Mouse (Mus musculus): ENCODE data around the gene Clk4. TPM values are rescaled to one million over a fixed set of nuclear protein-coding genes. Genes with fewer than 3 reads are reported as not detected.

Clk4 gene
- 239 TPM for polyA plus RNA-seq (2014; fragmentation: Illumina TruSeq; extraction: RNeasy Lipid Tissue Mini Kit (QIAGEN cat#74804); ENCODE audit: low read depth, low replicate concordance)

GRCm38 (mm10) chr11:51261680-51262219 lies at the start of gene Clk4:
Gene Clk4 (plus strand): TSS chr11:51261730.

DNA sequence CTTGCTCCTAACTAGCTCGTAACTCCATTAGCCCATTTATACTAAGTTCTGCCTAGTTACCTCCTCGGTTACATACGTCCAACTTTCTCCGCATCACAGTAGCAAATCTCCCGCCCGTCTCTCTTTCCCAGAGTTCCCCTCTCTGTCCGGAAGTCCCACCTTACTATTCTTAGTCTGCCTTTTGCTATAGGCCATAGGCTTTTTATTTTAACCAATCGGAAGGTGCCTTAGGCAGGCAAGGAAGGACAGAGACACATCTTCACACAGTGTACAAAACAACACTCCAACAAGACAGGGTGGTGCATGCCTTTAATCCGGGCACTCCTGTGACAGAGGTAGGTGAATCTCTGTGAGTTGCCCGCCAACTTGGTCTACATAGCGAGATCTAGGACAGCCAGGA lies 41.2 kb upstream of the Clk4 start, which contains the start of gene Gm12569:
Gene Gm12569, plus strand, starts transcription at position 166 of the 400 bp plus-strand sequence.

DNA sequence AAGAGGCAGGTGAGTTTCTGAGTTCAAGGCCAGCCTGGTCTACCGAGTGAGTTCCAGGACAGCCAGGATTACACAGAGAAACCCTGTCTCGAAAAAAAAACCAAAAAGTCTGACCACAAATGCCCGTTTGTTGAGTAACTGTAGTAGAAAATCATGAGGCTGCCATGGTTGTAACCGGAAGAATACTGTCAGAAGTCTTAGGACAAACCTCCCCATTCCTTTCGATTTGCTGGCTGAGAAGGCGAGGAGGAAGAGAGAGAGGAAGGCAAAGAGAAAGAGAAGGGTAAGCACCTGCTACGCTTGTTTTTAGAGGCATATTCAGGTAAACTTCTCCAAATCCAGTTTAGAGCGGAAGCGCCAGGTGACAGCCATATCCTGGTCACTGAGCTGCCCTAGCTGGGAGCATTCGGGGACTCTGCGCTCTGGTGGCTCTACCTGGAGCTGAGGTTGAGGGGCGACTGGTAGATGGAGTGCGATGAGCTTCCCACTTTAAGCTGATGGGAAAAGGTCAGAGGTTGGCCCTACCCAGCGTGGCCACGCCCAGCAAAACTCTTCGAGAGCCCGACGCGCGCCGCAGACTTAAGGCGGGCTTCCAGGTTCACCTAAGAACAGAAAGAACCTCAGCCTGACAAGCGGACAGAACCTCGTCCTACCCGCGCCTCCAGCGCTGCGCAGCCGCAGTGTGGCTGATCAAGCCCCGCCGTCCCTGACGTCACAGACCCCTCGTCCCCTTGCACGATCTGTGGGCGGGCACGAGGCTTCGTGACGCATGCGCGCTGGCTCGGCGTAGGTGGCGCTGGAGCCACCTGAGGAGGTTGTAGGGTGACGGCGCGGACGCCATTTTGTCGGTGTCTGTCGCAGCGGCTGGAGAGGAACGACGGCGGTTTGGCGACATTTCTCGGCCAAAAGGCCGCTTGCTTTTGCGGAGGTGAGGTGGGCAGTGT lies 1.1 kb downstream of the Clk4 start, which contains the start of gene BC049762:
Gene BC049762, minus strand, starts transcription at position 705 of the 944 bp plus-strand sequence.

GRCm38 (mm10) chr11:51289564-51290041 lies 28.1 kb downstream of the Clk4 start, which contains the start of gene Col23a1:
Gene Col23a1 (plus strand): TSS chr11:51289920.

Other genes with a start within 250 kb of the Clk4 start
- not detected for gene Olfr54, start 247.5 kb upstream of the Clk4 start, polyA plus RNA-seq (2014; fragmentation: Illumina TruSeq; extraction: RNeasy Lipid Tissue Mini Kit (QIAGEN cat#74804); ENCODE audit: low read depth, low replicate concordance)
- not detected for gene Olfr1375, start 213.6 kb upstream of the Clk4 start, polyA plus RNA-seq (2014; fragmentation: Illumina TruSeq; extraction: RNeasy Lipid Tissue Mini Kit (QIAGEN cat#74804); ENCODE audit: low read depth, low replicate concordance)
- gene Zfp354a, start 202.5 kb upstream of the Clk4 start, polyA plus RNA-seq (2014; fragmentation: Illumina TruSeq; extraction: RNeasy Lipid Tissue Mini Kit (QIAGEN cat#74804); ENCODE audit: low read depth, low replicate concordance): 6.4 TPM
- 0.38 TPM for gene Gm12569, start 41.3 kb upstream of the Clk4 start, polyA plus RNA-seq (2014; fragmentation: Illumina TruSeq; extraction: RNeasy Lipid Tissue Mini Kit (QIAGEN cat#74804); ENCODE audit: low read depth, low replicate concordance)
- gene BC049762, start 1.3 kb downstream of the Clk4 start, polyA plus RNA-seq (2014; fragmentation: Illumina TruSeq; extraction: RNeasy Lipid Tissue Mini Kit (QIAGEN cat#74804); ENCODE audit: low read depth, low replicate concordance): 52.1 TPM
- gene Col23a1, start 28.2 kb downstream of the Clk4 start, polyA plus RNA-seq (2014; fragmentation: Illumina TruSeq; extraction: RNeasy Lipid Tissue Mini Kit (QIAGEN cat#74804); ENCODE audit: low read depth, low replicate concordance): 2.5 TPM

Data from testis, adult 10 weeks (tissue).